Mouse (Mus musculus) right cerebral cortex, postnatal 25 days (tissue): ENCODE results near the gene Cwc25.
A peak's percentile ranks its signal among the peaks of the same experiment; 100 is the strongest.

Experiments
- DNase-seq: peaks from one replicate; pipeline ENCODE4 v3.0.0; 2022

Gene Cwc25

GRCm38 (mm10) chr11:97766154-97766881 is at the start of gene Cwc25:
Gene Cwc25 (minus strand): TSS chr11:97766556.
- peak; percentile 95 for DNase-seq

DNA sequence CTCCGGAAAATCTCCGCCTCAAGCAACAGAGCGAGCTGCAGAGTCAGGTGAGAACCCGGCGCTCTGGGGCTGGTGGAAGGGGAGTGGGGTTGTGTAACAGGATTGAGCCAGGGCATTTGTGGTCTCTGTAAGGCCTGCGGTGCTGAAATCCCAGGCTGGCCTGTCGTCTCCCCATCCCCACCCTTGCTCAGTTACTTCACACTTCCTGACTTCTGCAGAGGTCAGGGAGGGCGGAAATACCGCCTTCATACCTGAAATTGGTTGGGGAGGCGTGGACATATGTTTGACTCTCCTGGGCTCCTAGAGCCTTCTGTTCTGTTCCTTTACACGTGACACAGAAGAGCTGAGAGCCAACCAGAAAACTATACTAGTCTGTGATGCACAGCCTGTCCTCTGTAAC is 49.4 kb upstream of the Cwc25 start:
- no peak for DNase-seq

- no peak for DNase-seq
Observed at GRCm38 (mm10) chr11:97813746-97814515, 47.6 kb upstream of the Cwc25 start.

DNA sequence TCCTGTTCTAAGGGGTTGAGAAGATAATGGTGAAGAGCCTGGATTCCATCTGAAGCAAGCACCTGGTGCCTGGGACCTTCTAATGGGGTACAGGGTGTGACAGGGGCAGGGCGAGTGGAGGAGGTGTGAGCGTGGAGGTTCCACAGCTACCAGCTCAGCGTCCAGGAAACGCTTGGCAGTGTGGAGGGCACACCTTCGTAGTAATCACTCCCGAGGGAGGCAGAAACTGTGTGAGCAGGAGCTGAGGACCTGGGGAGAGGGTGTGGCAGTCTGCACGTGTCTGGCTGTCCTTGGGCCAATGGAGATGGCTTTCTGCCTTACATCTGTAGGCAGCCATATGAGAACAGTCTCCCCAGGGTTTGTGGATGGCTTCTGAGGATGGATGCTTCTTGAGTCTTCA is 46.7 kb upstream of the Cwc25 start:
- DNase-seq, result no peak

- DNase-seq, result no peak
Observed at GRCm38 (mm10) chr11:97812491-97812921, 46.1 kb upstream of the Cwc25 start.

DNA sequence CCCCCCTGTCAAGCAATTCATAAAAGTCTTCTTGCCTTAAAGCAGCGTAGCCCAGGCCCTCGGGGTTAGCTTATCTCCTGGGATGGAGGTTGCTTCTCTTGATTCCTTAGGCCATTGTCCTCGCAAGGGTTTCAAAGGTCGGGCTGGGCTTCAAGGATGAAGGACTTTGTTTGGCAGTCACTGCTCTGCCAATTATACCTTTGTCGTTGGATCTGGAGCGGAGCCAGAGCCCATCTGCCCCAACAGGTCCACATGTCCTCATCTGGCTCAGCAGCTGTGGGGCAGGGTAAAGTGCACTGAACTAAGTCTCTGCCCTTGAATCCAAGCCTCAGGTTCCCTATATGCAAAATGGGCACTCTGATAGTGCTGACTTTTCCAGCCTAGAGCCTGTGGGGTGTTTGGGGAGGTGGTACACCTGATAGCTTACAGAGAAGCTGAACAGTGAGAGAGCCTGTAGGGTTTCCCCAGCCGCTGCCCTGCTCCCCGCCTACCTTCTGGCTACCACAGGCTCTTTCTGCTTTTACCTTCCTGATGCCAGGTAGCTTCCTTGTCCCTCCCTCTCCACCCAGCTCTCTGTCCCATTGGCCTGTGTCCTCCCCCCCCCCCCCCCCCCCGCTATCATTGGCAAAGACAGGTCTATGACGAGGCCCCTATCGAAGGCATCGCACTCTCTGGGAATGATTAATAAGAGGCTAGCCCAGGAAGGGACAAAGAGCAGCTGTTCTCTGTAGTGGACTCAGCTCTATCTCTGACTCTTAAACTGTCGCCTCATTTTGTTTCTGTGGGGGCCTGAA is 45.4 kb upstream of the Cwc25 start:
- DNase-seq, result no peak

GRCm38 (mm10) chr11:97810970-97811369 is 44.6 kb upstream of the Cwc25 start:
- no peak for DNase-seq

- DNase-seq, result no peak
Observed at GRCm38 (mm10) chr11:97810356-97810755, 44.0 kb upstream of the Cwc25 start.

GRCm38 (mm10) chr11:97809235-97810121 is 43.1 kb upstream of the Cwc25 start:
- no peak for DNase-seq

DNA sequence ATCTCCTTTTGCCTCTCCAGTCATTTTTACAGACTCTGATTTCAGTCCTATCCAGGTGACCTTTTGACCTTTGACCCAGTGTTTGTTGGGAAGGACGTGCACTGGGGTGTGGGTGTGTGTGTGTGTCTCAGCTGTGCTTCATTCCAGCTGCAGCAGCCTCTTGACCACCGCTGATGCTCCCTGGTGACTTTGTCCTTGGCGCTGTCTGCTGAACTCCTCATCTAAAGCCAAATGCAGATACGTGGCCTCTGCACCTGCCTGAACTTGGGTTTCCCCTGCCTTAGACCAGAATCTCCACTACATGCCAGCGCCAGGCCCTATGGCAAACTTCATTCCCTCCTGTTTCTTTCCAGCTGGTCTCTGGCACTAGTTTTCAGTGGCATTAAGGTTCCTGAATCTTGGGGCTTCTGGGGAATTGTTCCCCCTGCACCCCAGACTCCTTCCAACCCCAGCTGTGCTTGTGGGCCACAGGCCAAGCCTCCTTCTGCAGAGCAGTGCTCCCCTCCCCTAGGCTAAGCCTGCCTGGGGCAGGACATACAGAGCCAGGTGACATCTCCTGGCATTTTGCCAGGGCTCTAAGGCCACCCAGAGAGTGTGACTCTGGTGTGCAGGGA is 42.4 kb upstream of the Cwc25 start:
- no peak for DNase-seq

- DNase-seq, result no peak
Observed at GRCm38 (mm10) chr11:97808093-97808492, 41.7 kb upstream of the Cwc25 start.

GRCm38 (mm10) chr11:97807626-97808025 is 41.3 kb upstream of the Cwc25 start:
- DNase-seq, result no peak

GRCm38 (mm10) chr11:97806613-97806964 is 40.2 kb upstream of the Cwc25 start:
- DNase-seq, result no peak

DNA sequence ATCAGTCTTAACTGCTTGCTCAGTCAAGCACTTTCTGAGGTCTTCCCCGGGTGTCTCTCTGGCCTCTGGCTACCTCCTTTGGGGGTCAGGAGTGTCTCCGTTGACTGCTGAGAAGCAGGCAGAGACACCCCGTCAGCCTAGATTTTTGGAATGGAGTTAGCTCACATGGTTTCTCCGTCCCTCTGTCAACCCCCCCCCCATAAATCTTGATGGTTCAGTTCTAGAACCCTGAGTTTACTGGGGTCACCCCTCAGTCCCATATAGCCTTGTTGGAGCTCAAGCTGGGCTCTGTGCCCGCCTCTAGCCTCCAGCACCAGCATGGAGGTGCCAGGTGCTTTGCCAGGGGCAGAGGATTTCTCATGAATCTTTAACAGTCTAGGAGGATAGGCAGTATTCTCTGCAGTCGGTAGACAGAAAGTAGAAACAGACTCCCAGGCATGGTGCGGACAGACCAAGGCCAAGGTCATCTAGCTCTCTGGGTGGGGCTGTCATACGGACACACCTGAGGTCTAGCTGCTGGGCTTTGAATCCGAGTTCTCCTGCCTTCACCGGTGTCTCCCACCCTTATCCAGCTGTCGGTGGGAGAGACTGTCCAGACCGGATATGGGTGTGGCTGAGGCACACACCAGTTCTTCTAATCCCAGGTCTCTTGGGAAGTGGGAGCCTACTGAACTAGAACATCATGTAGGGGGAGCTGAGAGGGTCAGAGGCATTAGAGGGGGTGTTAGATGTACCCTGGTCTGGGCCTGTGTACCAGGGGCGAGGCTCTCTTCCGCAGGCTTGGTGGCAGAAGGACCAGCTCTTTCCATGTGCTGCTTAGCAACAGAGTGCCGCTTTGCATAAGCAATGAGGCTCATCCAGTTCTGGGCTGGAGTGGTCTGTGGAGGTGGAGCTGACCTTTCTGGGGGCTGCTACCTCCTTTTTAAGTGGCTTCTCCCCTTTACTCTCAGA is 39.6 kb upstream of the Cwc25 start:
- DNase-seq, result no peak

DNA sequence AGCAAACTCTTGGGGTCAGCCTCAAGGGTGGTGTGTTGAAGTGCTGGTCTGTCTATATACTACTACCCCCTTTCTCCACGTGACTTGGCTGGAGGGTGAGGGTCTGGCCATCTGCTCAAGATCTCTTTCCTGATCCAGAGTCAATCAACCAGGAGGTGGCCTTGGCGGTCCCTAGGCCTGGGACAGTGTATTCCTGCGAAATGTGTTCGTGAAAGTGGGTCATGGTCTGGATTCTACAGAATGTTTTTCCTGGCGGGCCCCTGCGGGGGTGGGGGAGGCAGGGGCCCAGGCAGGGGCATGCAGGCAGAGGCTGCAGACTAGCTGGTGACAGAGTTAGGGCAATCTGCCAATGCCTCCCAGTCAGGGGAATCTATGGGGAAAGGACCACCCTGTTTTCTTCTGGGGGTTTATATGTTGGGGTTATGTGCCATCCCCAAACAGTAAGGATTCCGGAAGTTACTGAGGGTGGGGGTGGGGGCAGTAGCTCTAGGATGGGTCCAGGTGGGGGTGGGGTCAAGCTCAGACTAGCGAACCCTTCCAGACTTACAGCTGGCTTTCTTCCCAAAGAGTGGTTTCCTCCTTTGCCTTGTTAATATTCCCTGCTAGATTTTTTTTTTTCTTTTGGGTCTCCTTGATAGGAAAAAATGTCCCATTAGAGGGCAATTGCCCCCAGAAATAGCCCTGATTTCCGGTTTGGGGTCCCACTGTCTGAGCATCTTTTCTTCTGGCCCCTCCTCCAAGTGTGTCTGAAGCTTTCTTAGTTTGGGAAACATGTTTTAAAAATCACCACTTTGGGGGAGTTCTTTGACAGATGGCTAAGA is 38.7 kb upstream of the Cwc25 start:
- DNase-seq, result no peak

- no peak for DNase-seq
Observed at GRCm38 (mm10) chr11:97803847-97804246, 37.5 kb upstream of the Cwc25 start.

GRCm38 (mm10) chr11:97802495-97802894 is 36.1 kb upstream of the Cwc25 start:
- DNase-seq, result no peak

DNA sequence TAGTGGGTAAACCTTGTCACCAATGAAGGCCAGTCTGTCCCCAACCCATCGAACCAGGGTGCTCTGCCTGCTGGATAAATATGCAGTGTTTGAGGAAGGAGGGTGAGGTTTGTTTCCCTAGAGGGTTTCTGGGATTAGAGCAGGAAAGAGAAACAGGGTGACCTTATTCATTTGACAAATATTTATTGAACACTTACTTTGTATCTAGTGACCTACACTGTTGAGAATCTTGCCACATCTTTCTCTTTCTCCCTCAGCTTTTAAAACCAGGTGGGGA is 35.8 kb upstream of the Cwc25 start:
- no peak for DNase-seq

DNA sequence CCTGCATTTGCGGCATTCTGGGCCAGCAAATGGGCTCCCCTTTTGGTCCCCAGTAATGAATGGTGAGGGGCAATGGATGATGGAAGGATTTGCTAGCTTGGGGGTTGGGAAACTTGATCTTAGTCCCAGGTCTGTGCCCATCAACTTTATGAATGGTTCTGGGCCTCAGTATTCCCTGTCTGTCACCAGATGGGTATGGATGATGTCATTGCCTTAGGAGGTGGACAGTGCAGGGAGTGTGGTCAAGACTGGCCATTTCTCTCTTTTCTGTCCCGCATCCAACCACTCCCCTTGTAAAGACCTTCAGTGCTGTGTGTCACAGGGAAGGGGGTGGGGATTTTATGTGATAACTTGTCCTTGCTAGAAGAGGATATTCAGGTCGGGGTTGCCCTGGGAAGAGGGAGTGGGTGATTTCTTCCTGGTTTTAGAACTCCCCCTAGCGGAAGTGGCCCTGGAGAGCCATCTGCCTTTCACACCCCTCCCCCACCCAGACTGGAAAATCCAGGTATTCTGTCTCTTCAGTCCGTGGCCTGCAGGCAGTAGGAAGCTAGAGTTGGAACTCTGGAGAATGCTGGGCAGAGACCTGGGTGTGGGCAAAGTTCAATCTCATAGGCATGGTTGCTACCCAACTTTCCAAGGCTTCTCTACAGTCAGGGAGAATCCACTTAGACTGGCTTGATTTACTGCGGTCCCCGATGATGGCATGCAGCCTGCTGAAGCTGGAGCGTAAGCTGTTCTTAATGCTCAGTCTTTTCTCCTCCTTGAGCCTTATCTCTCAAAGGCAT is 35.2 kb upstream of the Cwc25 start:
- DNase-seq, result no peak
